In the genomic region with DNA sequence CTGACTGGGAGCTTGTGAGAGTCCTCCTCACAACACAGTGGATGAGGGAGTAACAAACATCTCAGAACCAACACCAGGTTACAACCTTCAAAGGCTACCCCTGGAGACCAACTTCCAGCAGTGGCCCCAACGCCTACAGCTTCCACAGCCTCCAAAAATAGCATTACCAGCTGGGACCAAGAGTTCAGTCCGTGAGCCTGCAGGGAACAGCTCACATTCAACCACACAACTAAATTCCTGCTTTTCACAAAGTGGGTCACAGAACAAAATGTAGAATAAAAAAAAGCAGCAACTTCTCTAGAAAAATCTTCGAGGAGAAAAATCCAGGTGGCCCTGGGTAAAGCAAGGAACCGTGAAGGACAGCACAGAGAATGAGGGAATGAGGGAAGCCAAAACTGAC, we compare ENCODE assay signal across 19 mouse cellular contexts.
"Had no signal": no experiment of that assay in that cellular context is flagged by ENCODE, and none has a peak within 500 bp of the region (broad histone marks: within the 10 kb centered on the region; RNA-seq: fewer than 3 reads in every experiment).

No protein-coding gene starts in this region.

- H3K27me3 ChIP-seq: kidney, embryonic 15.5 days; limb, embryonic 12.5 days; limb, embryonic 15.5 days; midbrain, embryonic 13.5 days had no signal

- H3K4me1 ChIP-seq: limb, embryonic 12.5 days had no signal

- H3K4me3 ChIP-seq: kidney, embryonic 15.5 days; limb, embryonic 12.5 days; limb, embryonic 15.5 days; midbrain, embryonic 13.5 days had no signal

- H3K27ac ChIP-seq: kidney, embryonic 15.5 days; limb, embryonic 12.5 days; limb, embryonic 15.5 days; liver, embryonic 14.5 days; macrophage; midbrain, embryonic 13.5 days had no signal

- H3K4me2 ChIP-seq: kidney, embryonic 15.5 days; limb, embryonic 12.5 days; limb, embryonic 15.5 days; liver, embryonic 11.5 days; lung, embryonic 14.5 days; midbrain, embryonic 13.5 days had no signal

- H3K36me3 ChIP-seq: kidney, embryonic 15.5 days; limb, embryonic 12.5 days; limb, embryonic 15.5 days; midbrain, embryonic 13.5 days had no signal

- ATAC-seq: liver, postnatal 0 days; lung, postnatal 0 days; midbrain, embryonic 13.5 days had no signal

- H3K9ac ChIP-seq: kidney, embryonic 15.5 days; limb, embryonic 12.5 days; limb, embryonic 15.5 days; liver, embryonic 14.5 days; liver, postnatal 0 days; lung, embryonic 14.5 days; midbrain, embryonic 13.5 days had no signal

- DNase-seq: kidney, adult 8-10 months; kidney, postnatal 10 days; kidney, postnatal 36 days; layer of hippocampus, postnatal 36 days; left cerebral cortex, postnatal 4 days; liver, postnatal 0 days; lung, embryonic 14.5 days; right cerebral cortex, postnatal 25 days; thymus, adult 2 months; thymus, postnatal 14 days; thymus, postnatal 4 days had no signal

- H3K9me3 ChIP-seq: kidney, embryonic 15.5 days; limb, embryonic 12.5 days; limb, embryonic 15.5 days; midbrain, embryonic 13.5 days had no signal
